Mouse (Mus musculus): ENCODE data around the gene Lpp. TPM values are rescaled to one million over a fixed set of nuclear protein-coding genes. Genes with fewer than 3 reads are reported as not detected.

Gene Lpp
- polyA plus RNA-seq, 1 experiment from 2014 or later: 10.7 TPM

DNA sequence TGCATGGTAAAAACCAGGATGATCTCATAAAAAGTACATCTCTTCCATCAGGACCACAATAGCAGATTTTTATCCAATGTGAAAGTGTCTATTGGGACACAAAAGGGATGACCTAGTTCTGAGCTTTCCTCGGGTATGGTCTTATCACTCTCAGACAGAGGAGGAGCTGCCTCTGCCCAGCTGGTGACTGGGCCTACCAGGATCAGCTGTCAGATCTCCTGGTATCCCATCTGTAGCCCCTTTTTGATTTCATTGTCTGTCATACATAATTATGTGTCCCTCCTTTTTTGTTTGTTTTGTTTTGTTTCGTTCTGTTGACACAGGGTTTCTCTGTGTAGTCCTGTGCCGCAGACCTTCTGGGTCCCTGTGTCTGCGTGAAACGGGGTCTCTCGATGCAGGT is 644.1 kb downstream of the Lpp start:
- peaks cover 2% of the 10 kb centered on the region; the same call in 1 of the 2 replicates for H3K4me1 ChIP-seq (ENCODE audit: insufficient read depth)
- DNase-seq (no peak), ATAC-seq (no peak)
- H3K9me3 ChIP-seq (ENCODE audit: low read length): no peaks in the 10 kb centered on the region
- H3K4me3 ChIP-seq (ENCODE audit: low read depth, low read length): no peak overlapping the region
- 71% methylated on average over 6 of the region's 6 CpGs for WGBS (ENCODE audit: insufficient replicate concordance)
- no peak overlapping the region for H3K27ac ChIP-seq (ENCODE audit: low read depth)
- H3K27me3 ChIP-seq (ENCODE audit: insufficient read depth, low read length): no peaks in the 10 kb centered on the region
- no peak overlapping the region for H3K4me2 ChIP-seq (ENCODE audit: low read depth, low read length)
- H3K9ac ChIP-seq (replicated peaks): no peak overlapping the region
- no peaks in the 10 kb centered on the region for H3K36me3 ChIP-seq (replicated peaks; ENCODE audit: insufficient read depth, low read length)
- TF ChIP-seq EP300 (IDR thresholded peaks at IDR 0.05; ENCODE audit: low read depth): no peak
- TF ChIP-seq CTCF (IDR thresholded peaks at IDR 0.05; ENCODE audit: low read depth): no peak

- Histone ChIP-seq H3K9me3 (ENCODE audit: low read length) (no peaks in the 10 kb centered on the region), H3K4me1 (ENCODE audit: insufficient read depth) (peaks cover 2% of the 10 kb centered on the region; the same call in 1 of the 2 replicates), H3K4me2 (ENCODE audit: low read depth, low read length) (no peak overlapping the region), H3K27ac (ENCODE audit: low read depth) (no peak overlapping the region), H3K36me3 (replicated peaks; ENCODE audit: insufficient read depth, low read length) (no peaks in the 10 kb centered on the region), H3K27me3 (ENCODE audit: insufficient read depth, low read length) (no peaks in the 10 kb centered on the region), H3K9ac (replicated peaks) (no peak overlapping the region), H3K4me3 (ENCODE audit: low read depth, low read length) (no peak overlapping the region)
- DNase-seq (no peak), ATAC-seq (no peak)
- 60% methylated on average over 6 of the region's 6 CpGs for WGBS (ENCODE audit: insufficient replicate concordance)
- TF ChIP-seq EP300 (IDR thresholded peaks at IDR 0.05; ENCODE audit: low read depth) (no peak), CTCF (IDR thresholded peaks at IDR 0.05; ENCODE audit: low read depth) (no peak)
Observed at GRCm38 (mm10) chr16:25038529-25038928, 645.2 kb downstream of the Lpp start.

DNA sequence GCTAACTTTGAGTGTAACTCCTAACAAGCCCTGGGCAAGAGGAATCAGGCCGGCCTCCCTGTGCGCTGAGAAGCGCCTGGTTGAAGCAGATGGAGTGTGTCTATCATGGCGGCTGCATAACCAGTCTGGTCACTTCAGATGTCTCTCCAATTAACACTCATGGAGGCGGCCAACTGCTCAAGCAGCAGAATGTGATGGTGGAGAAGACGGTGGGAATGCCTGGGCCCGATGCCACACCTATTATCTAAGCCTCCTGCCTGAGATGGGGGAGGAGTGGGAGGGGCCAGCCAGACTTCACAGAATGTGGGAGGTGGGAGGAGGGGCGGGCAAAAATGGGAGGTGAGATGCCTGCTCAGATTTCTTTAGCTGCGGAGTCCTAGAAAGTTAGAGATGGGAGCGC is 646.6 kb downstream of the Lpp start:
- WGBS (ENCODE audit: insufficient replicate concordance): 75% methylated on average over 10 of the region's 10 CpGs
- no peak overlapping the region for H3K9ac ChIP-seq (replicated peaks)
- H3K36me3 ChIP-seq (replicated peaks; ENCODE audit: insufficient read depth, low read length): no peaks in the 10 kb centered on the region
- DNase-seq (no peak), ATAC-seq (no peak)
- TF ChIP-seq EP300 (IDR thresholded peaks at IDR 0.05; ENCODE audit: low read depth): no peak
- TF ChIP-seq CTCF (IDR thresholded peaks at IDR 0.05; ENCODE audit: low read depth): no peak
- peaks cover 2% of the 10 kb centered on the region; the same call in 1 of the 2 replicates for H3K4me1 ChIP-seq (ENCODE audit: insufficient read depth)
- no peak overlapping the region for H3K4me3 ChIP-seq (ENCODE audit: low read depth, low read length)
- H3K27ac ChIP-seq (ENCODE audit: low read depth): no peak overlapping the region
- H3K27me3 ChIP-seq (ENCODE audit: insufficient read depth, low read length): no peaks in the 10 kb centered on the region
- H3K4me2 ChIP-seq (ENCODE audit: low read depth, low read length): no peak overlapping the region
- no peaks in the 10 kb centered on the region for H3K9me3 ChIP-seq (ENCODE audit: low read length)

- H3K27ac ChIP-seq (ENCODE audit: low read depth): no peak overlapping the region
- 67% methylated on average over 8 of the region's 8 CpGs for WGBS (ENCODE audit: insufficient replicate concordance)
- no peak for ATAC-seq
Observed at GRCm38 (mm10) chr16:25041165-25041564, 647.9 kb downstream of the Lpp start.

GRCm38 (mm10) chr16:25041855-25042529 is 648.7 kb downstream of the Lpp start:
- WGBS (ENCODE audit: insufficient replicate concordance): 68% methylated on average over 5 of the region's 5 CpGs
- Histone ChIP-seq H3K4me2 (ENCODE audit: low read depth, low read length) (no peak overlapping the region), H3K27ac (ENCODE audit: low read depth) (no peak overlapping the region), H3K4me1 (ENCODE audit: insufficient read depth) (peaks cover 2% of the 10 kb centered on the region; the same call in 1 of the 2 replicates), H3K27me3 (ENCODE audit: insufficient read depth, low read length) (no peaks in the 10 kb centered on the region), H3K4me3 (ENCODE audit: low read depth, low read length) (no peak overlapping the region), H3K9me3 (ENCODE audit: low read length) (no peaks in the 10 kb centered on the region), H3K9ac (replicated peaks) (no peak overlapping the region), H3K36me3 (replicated peaks; ENCODE audit: insufficient read depth, low read length) (no peaks in the 10 kb centered on the region)
- no peak for DNase-seq
- TF ChIP-seq CTCF (IDR thresholded peaks at IDR 0.05; ENCODE audit: low read depth) (no peak), EP300 (IDR thresholded peaks at IDR 0.05; ENCODE audit: low read depth) (no peak)
- no peak for ATAC-seq

More at GRCm38 (mm10) chr16:25041165-25041564, 647.9 kb downstream of the Lpp start:
- DNase-seq: no peak
- H3K36me3 ChIP-seq (replicated peaks; ENCODE audit: insufficient read depth, low read length): no peaks in the 10 kb centered on the region
- TF ChIP-seq EP300 (IDR thresholded peaks at IDR 0.05; ENCODE audit: low read depth) (no peak), CTCF (IDR thresholded peaks at IDR 0.05; ENCODE audit: low read depth) (no peak)
- H3K27me3 ChIP-seq (ENCODE audit: insufficient read depth, low read length): no peaks in the 10 kb centered on the region
- peaks cover 2% of the 10 kb centered on the region; the same call in 1 of the 2 replicates for H3K4me1 ChIP-seq (ENCODE audit: insufficient read depth)
- no peak overlapping the region for H3K9ac ChIP-seq (replicated peaks)
- no peaks in the 10 kb centered on the region for H3K9me3 ChIP-seq (ENCODE audit: low read length)
- H3K4me3 ChIP-seq (ENCODE audit: low read depth, low read length): no peak overlapping the region
- no peak overlapping the region for H3K4me2 ChIP-seq (ENCODE audit: low read depth, low read length)

MicroRNA genes within 50 kb of the gene (microRNA counts, 519-probe panel; counts per million panel counts)
- 4,718 counts per million, percentile 53 among the panel's probes with 10 or more counts for microRNA mmu-miR-28

Small RNA genes within 50 kb of the gene (microRNA-seq; reads per million reads assigned to microRNA genes)
- 2,222 reads per million, percentile 80 among the genes with 10 or more reads in this experiment for gene Mir28a

Data from liver, postnatal 0 days (tissue).